Mouse (Mus musculus) heart, adult 2 months (tissue): Measurements from ENCODE around the gene Polk. TPM values are rescaled to one million over a fixed set of nuclear protein-coding genes. Genes with fewer than 3 reads are reported as not detected.

Experiments used
- DNase-seq, 2 experiments: peaks; one replicate each; pipeline ENCODE4 v3.0.0; 2021
- H3K27ac ChIP-seq: fragments of 200-600 bp; 2 replicates; pipeline ENCODE4 v1.8.1; 2022
- H3K27me3 ChIP-seq: fragments of 200-500 bp; 2 replicates; pipeline ENCODE4 v1.6.1; 2012; ENCODE audit warnings: mild to moderate bottlenecking, low read length, inconsistent platforms, mixed read lengths; ENCODE audit not compliant: control insufficient read depth, insufficient read depth
- H3K36me3 ChIP-seq: fragments of 200-500 bp; 2 replicates; pipeline ENCODE4 v1.6.1; 2012; ENCODE audit warnings: low read length, inconsistent platforms; ENCODE audit not compliant: control insufficient read depth, insufficient read depth
- H3K4me1 ChIP-seq: fragments of 200-500 bp; 2 replicates; pipeline ENCODE4 v1.6.1; 2011; ENCODE audit warnings: low read length; ENCODE audit not compliant: control insufficient read depth, insufficient read depth
- H3K4me3 ChIP-seq: fragments of 200-600 bp; 2 replicates; pipeline ENCODE4 v1.8.1; 2022
- H3K79me2 ChIP-seq: fragments of 200-500 bp; replicated peaks from 2 replicates; pipeline ENCODE4 v1.6.1; 2012; ENCODE audit warnings: mild to moderate bottlenecking, inconsistent platforms, low read length, moderate library complexity, mixed read lengths; ENCODE audit not compliant: control insufficient read depth, insufficient read depth
- H3K9ac ChIP-seq: fragments of 200-500 bp; 2 replicates; pipeline ENCODE4 v1.6.1; 2012; ENCODE audit warnings: low read depth, mild to moderate bottlenecking, control low read depth, inconsistent platforms, low read length, mixed read lengths
- CTCF ChIP-seq: fragments of 200-600 bp; IDR thresholded peaks from 2 replicates; pipeline ENCODE4 v1.8.1; 2022; ENCODE audit warnings: antibody characterized with exemption, mild to moderate bottlenecking, moderate library complexity
- EP300 ChIP-seq: fragments of 200-500 bp; IDR thresholded peaks from 2 replicates; pipeline ENCODE4 v1.6.1; 2011; ENCODE audit warnings: low read depth, low read length, control low read depth; ENCODE audit not compliant: insufficient read depth
- POLR2A ChIP-seq: fragments of 200-500 bp; IDR thresholded peaks from 2 replicates; pipeline ENCODE4 v1.6.1; 2011; ENCODE audit warnings: mild to moderate bottlenecking, low read depth, low read length, control low read depth; ENCODE audit not compliant: insufficient read depth
- WGBS: fragments of 180-500 bp; shearing (Covaris S2); methylation state at CpG from one replicate; pipeline ENCODE4 v1.1.7; 2018; 5-methylcytosine and 5-hydroxymethylcytosine counted together
- intact Hi-C: fragments of 180-260 bp; cut with DNase I; formaldehyde crosslinking; loops from one replicate; pipeline ENCODE4 v1.15.1; 2025
- long read RNA-seq: library from polyadenylated mRNA; stranded (forward); transcript quantifications from one replicate; pipeline ENCODE4 v2.0.0, GENCODE M21; 2021
- polyA plus RNA-seq: library from polyadenylated mRNA; depleted of rRNA; stranded (reverse); fragments of >200 nt; gene quantifications from 2 replicates; pipeline ENCODE4 v1.2.3, GENCODE M21; 2012; rRNA removed
- total RNA-seq, 2 experiments: library from RNA; stranded (reverse); gene quantifications; 2 replicates each; pipeline ENCODE4 v1.2.3; 2021

Polk gene
- total RNA-seq (1 to 10 TPM; 4.1 to 5.2 TPM), polyA plus RNA-seq (1.1 and 2.1 TPM in 2 replicates)
- long read RNA-seq, partial matches to known transcripts = 1 of 1 reads
- long read RNA-seq, other reads (novel, unspliced or antisense) = 0 of 1 reads

GRCm38 (mm10) chr13:96542081-96542889, at the start of gene Polk, which contains the start of gene Col4a3bp:
Gene Polk (minus strand): TSS chr13:96542579.
Gene Col4a3bp (plus strand): TSS chr13:96542618.
- DNase-seq = peak; percentile 98
- H3K27me3 ChIP-seq = no peaks in the 10 kb centered on the region
- peaks cover 3% of the 10 kb centered on the region for H3K79me2 ChIP-seq
- peak within 1 kb of the TSS; percentile 95 for H3K27ac ChIP-seq
- H3K4me1 ChIP-seq = peaks cover 2% of the 10 kb centered on the region; the same call in 1 of the 2 replicates
- intact Hi-C loops = loop anchor here (2.0 to 5.0 kb wide), 4 partner anchors 31 to 155 kb away; partner anchors contain the start of gene Poc5
- TF ChIP-seq EP300 (0 out of 2 replicates have a peak, but pooled peaks have one; percentile 36), POLR2A (peak; percentile 95), CTCF (no peak)
- peak within 1 kb of the TSS; percentile 94 for H3K9ac ChIP-seq
- H3K36me3 ChIP-seq = peaks cover 6% of the 10 kb centered on the region
- peak within 1 kb of the TSS; percentile 82 for H3K4me3 ChIP-seq
- WGBS = under 1% methylated on average over 50 of the region's 50 CpGs

- TF ChIP-seq EP300 (no peak), CTCF (no peak), POLR2A (no peak)
- peaks cover 9% of the 10 kb centered on the region for H3K36me3 ChIP-seq
- H3K79me2 ChIP-seq = peaks cover 4% of the 10 kb centered on the region
- no peak for DNase-seq
- no peak overlapping the region for H3K4me3 ChIP-seq
- 73% methylated on average over 1 of the region's 1 CpGs for WGBS
- H3K27me3 ChIP-seq = no peaks in the 10 kb centered on the region
- H3K9ac ChIP-seq = no peak overlapping the region
- peaks cover 4% of the 10 kb centered on the region for H3K4me1 ChIP-seq
- intact Hi-C loops = loop anchor here (2.0 kb wide), 1 partner anchor 46 kb away; the partner anchor contains the start of genes Col4a3bp and Polk
- H3K27ac ChIP-seq = no peak overlapping the region
These were observed 46.3 kb upstream of the Polk start for GRCm38 (mm10) chr13:96588642-96589041.

GRCm38 (mm10) chr13:96586540-96586939, 44.2 kb upstream of the Polk start:
- Histone ChIP-seq H3K4me3 (no peak overlapping the region), H3K79me2 (peaks cover 4% of the 10 kb centered on the region), H3K36me3 (peaks cover 6% of the 10 kb centered on the region; the same call in 1 of the 2 replicates), H3K27me3 (no peaks in the 10 kb centered on the region), H3K4me1 (peaks cover 9% of the 10 kb centered on the region), H3K9ac (no peak overlapping the region), H3K27ac (no peak overlapping the region)
- no peak for DNase-seq
- WGBS = 88% methylated on average over 5 of the region's 5 CpGs
- no peak for TF ChIP-seq EP300
- no peak for TF ChIP-seq CTCF
- TF ChIP-seq POLR2A = no peak
- intact Hi-C loops = no loop called here

- H3K4me1 ChIP-seq = peaks cover 10% of the 10 kb centered on the region
- no peak overlapping the region for H3K9ac ChIP-seq
- no peak overlapping the region for H3K4me3 ChIP-seq
- peaks cover 8% of the 10 kb centered on the region; the same call in 1 of the 2 replicates for H3K36me3 ChIP-seq
- peaks cover 4% of the 10 kb centered on the region for H3K79me2 ChIP-seq
- WGBS = 91% methylated on average over 2 of the region's 2 CpGs
- intact Hi-C loops = no loop called here
- no peak overlapping the region for H3K27ac ChIP-seq
- TF ChIP-seq CTCF (no peak), EP300 (no peak), POLR2A (no peak)
- H3K27me3 ChIP-seq = no peaks in the 10 kb centered on the region
- DNase-seq = no peak
These were observed 41.8 kb upstream of the Polk start for GRCm38 (mm10) chr13:96584201-96584600.

GRCm38 (mm10) chr13:96579979-96580378, 37.6 kb upstream of the Polk start:
- Histone ChIP-seq H3K79me2 (no peaks in the 10 kb centered on the region), H3K27ac (no peak overlapping the region), H3K36me3 (peaks cover 5% of the 10 kb centered on the region; the same call in 1 of the 2 replicates), H3K27me3 (no peaks in the 10 kb centered on the region), H3K9ac (no peak overlapping the region), H3K4me1 (peaks cover 7% of the 10 kb centered on the region), H3K4me3 (no peak overlapping the region)
- 24% methylated on average over 1 of the region's 1 CpGs for WGBS
- DNase-seq = no peak
- intact Hi-C loops = no loop called here
- TF ChIP-seq EP300 = no peak
- no peak for TF ChIP-seq CTCF
- TF ChIP-seq POLR2A = no peak

- Histone ChIP-seq H3K9ac (no peak overlapping the region), H3K27ac (no peak overlapping the region), H3K79me2 (no peaks in the 10 kb centered on the region), H3K27me3 (no peaks in the 10 kb centered on the region), H3K4me3 (no peak overlapping the region), H3K4me1 (peaks cover 7% of the 10 kb centered on the region), H3K36me3 (peaks cover 7% of the 10 kb centered on the region)
- 71% methylated on average over 2 of the region's 2 CpGs for WGBS
- no peak for TF ChIP-seq CTCF
- no peak for TF ChIP-seq POLR2A
- TF ChIP-seq EP300 = no peak
- intact Hi-C loops = no loop called here
- no peak for DNase-seq
These were observed 36.7 kb upstream of the Polk start for GRCm38 (mm10) chr13:96579104-96579503.
